Mouse (Mus musculus) heart, embryonic 10.5 days (tissue): ENCODE data around the gene Zfp367. TPM values are rescaled to one million over a fixed set of nuclear protein-coding genes. Genes with fewer than 3 reads are reported as not detected.

ENCODE experiments used
- DNase-seq: peaks from one replicate; pipeline ENCODE4 v3.0.0-alpha.2; 2017; ENCODE audit warnings: low spot score
- H3K27ac ChIP-seq: fragments of 300-500 bp; sonication (generic); 2 replicates; pipeline ENCODE4 v1.5.1; 2016; ENCODE audit warnings: mild to moderate bottlenecking
- H3K27me3 ChIP-seq: fragments of 300-500 bp; sonication (generic); 2 replicates; pipeline ENCODE4 v1.6.1; 2016; ENCODE audit warnings: mild to moderate bottlenecking; ENCODE audit not compliant: poor library complexity, insufficient read depth, severe bottlenecking
- H3K36me3 ChIP-seq: fragments of 300-500 bp; sonication (generic); 2 replicates; pipeline ENCODE4 v1.6.1; 2016; ENCODE audit warnings: mild to moderate bottlenecking, moderate library complexity
- H3K4me1 ChIP-seq: fragments of 300-500 bp; sonication (generic); 2 replicates; pipeline ENCODE4 v1.6.1; 2016; ENCODE audit warnings: mild to moderate bottlenecking
- H3K4me3 ChIP-seq: fragments of 300-500 bp; sonication (generic); 2 replicates; pipeline ENCODE4 v1.5.1; 2016; ENCODE audit warnings: mild to moderate bottlenecking, moderate library complexity
- H3K9me3 ChIP-seq: fragments of 300-500 bp; sonication (generic); 2 replicates; pipeline ENCODE4 v1.6.1; 2016; ENCODE audit warnings: mild to moderate bottlenecking, moderate library complexity
- WGBS: fragments of 180-500 bp; shearing (Covaris S2); methylation state at CpG from one replicate; pipeline ENCODE4 v1.1.7; 2016; 5-methylcytosine and 5-hydroxymethylcytosine counted together
- polyA plus RNA-seq: library from polyadenylated mRNA; unstranded; fragments of >200 nt; fragmentation: Nextera tagmentation; extraction: Ambion mirVana; gene quantifications from 2 replicates; pipeline ENCODE4 v1.2.1, GENCODE M21; 2016

Gene Zfp367
- polyA plus RNA-seq, 1 experiment from 2014 or later, result 16.8 TPM

- WGBS, result 65% methylated on average over 13 of the region's 13 CpGs
- Histone ChIP-seq H3K36me3 (peaks cover 82% of the 10 kb centered on the region), H3K4me3 (no peak overlapping the region), H3K4me1 (peaks cover 11% of the 10 kb centered on the region), H3K9me3 (no peaks in the 10 kb centered on the region), H3K27ac (peak overlapping the region; percentile 47; the same call in 1 of the 2 replicates), H3K27me3 (no peaks in the 10 kb centered on the region)
- no peak for DNase-seq
These were observed 26.0 kb upstream of the Zfp367 start for GRCm38 (mm10) chr13:64178746-64179652.

GRCm38 (mm10) chr13:64178000-64178399, 25.0 kb upstream of the Zfp367 start:
- peaks cover 11% of the 10 kb centered on the region for H3K4me1 ChIP-seq
- H3K27me3 ChIP-seq, result no peaks in the 10 kb centered on the region
- DNase-seq, result no peak
- H3K4me3 ChIP-seq, result no peak overlapping the region
- peaks cover 2% of the 10 kb centered on the region; the same call in 1 of the 2 replicates for H3K9me3 ChIP-seq
- WGBS, result 62% methylated on average over 7 of the region's 7 CpGs
- no peak overlapping the region for H3K27ac ChIP-seq
- peaks cover 83% of the 10 kb centered on the region for H3K36me3 ChIP-seq

GRCm38 (mm10) chr13:64169746-64170145, 16.7 kb upstream of the Zfp367 start:
- WGBS, result 94% methylated on average over 25 of the region's 25 CpGs

GRCm38 (mm10) chr13:64163147-64163715, 10.2 kb upstream of the Zfp367 start:
- Histone ChIP-seq H3K36me3 (peaks cover 25% of the 10 kb centered on the region), H3K27ac (no peak overlapping the region), H3K27me3 (no peaks in the 10 kb centered on the region), H3K4me3 (peak overlapping the region; percentile 81), H3K4me1 (peaks cover 17% of the 10 kb centered on the region), H3K9me3 (peaks cover 9% of the 10 kb centered on the region)
- 39% methylated on average over 13 of the region's 13 CpGs for WGBS
- no peak for DNase-seq

More at GRCm38 (mm10) chr13:64169746-64170145, 16.7 kb upstream of the Zfp367 start:
- Histone ChIP-seq H3K36me3 (peaks cover 87% of the 10 kb centered on the region), H3K27ac (no peak overlapping the region), H3K4me1 (no peaks in the 10 kb centered on the region), H3K4me3 (no peak overlapping the region), H3K27me3 (no peaks in the 10 kb centered on the region), H3K9me3 (peaks cover 51% of the 10 kb centered on the region)
- no peak for DNase-seq

- Histone ChIP-seq H3K9me3 (peaks cover 8% of the 10 kb centered on the region; the same call in 1 of the 2 replicates), H3K4me1 (peaks cover 17% of the 10 kb centered on the region), H3K36me3 (peaks cover 22% of the 10 kb centered on the region), H3K27me3 (no peaks in the 10 kb centered on the region), H3K4me3 (peak overlapping the region; percentile 81), H3K27ac (peak overlapping the region; percentile 92)
- no peak for DNase-seq
- WGBS, result 2% methylated on average over 14 of the region's 14 CpGs
These were observed 9.6 kb upstream of the Zfp367 start for GRCm38 (mm10) chr13:64162626-64163025.

GRCm38 (mm10) chr13:64161916-64162611, 9.1 kb upstream of the Zfp367 start:
- H3K36me3 ChIP-seq, result peaks cover 16% of the 10 kb centered on the region
- DNase-seq, result no peak
- peaks cover 4% of the 10 kb centered on the region; the same call in 1 of the 2 replicates for H3K9me3 ChIP-seq
- H3K4me3 ChIP-seq, result peak overlapping the region; percentile 81
- H3K27me3 ChIP-seq, result no peaks in the 10 kb centered on the region
- WGBS, result under 1% methylated on average over 71 of the region's 71 CpGs
- peaks cover 17% of the 10 kb centered on the region for H3K4me1 ChIP-seq
- H3K27ac ChIP-seq, result peak overlapping the region; percentile 92

- peaks cover 17% of the 10 kb centered on the region for H3K4me1 ChIP-seq
- no peaks in the 10 kb centered on the region for H3K27me3 ChIP-seq
- H3K9me3 ChIP-seq, result no peaks in the 10 kb centered on the region
- WGBS, result under 1% methylated on average over 31 of the region's 31 CpGs
- H3K4me3 ChIP-seq, result peak within 1 kb of the TSS; percentile 81
- DNase-seq, result peak; percentile 99
- H3K36me3 ChIP-seq, result peaks cover 11% of the 10 kb centered on the region
- H3K27ac ChIP-seq, result peak within 1 kb of the TSS; percentile 92
These were observed 8.5 kb upstream of the Zfp367 start, which contains the start of gene Habp4 for GRCm38 (mm10) chr13:64161548-64161915. TSS of gene Habp4 (plus strand) at chr13:64161824.

GRCm38 (mm10) chr13:64156966-64157365, 4.0 kb upstream of the Zfp367 start:
- peaks cover 12% of the 10 kb centered on the region for H3K4me1 ChIP-seq
- no peaks in the 10 kb centered on the region for H3K36me3 ChIP-seq
- H3K27ac ChIP-seq, result no peak overlapping the region
- no peaks in the 10 kb centered on the region for H3K27me3 ChIP-seq
- no peak overlapping the region for H3K4me3 ChIP-seq
- H3K9me3 ChIP-seq, result no peaks in the 10 kb centered on the region
- DNase-seq, result no peak

- Histone ChIP-seq H3K4me1 (peaks cover 19% of the 10 kb centered on the region), H3K27me3 (no peaks in the 10 kb centered on the region), H3K4me3 (no peak overlapping the region), H3K27ac (peak overlapping the region; percentile 96; the same call in 1 of the 2 replicates), H3K9me3 (no peaks in the 10 kb centered on the region), H3K36me3 (no peaks in the 10 kb centered on the region)
- WGBS, result 11% methylated on average over 1 of the region's 1 CpGs
- peak; percentile 83 for DNase-seq
These were observed 2.2 kb upstream of the Zfp367 start for GRCm38 (mm10) chr13:64155171-64155571.

GRCm38 (mm10) chr13:64154651-64155050, 1.6 kb upstream of the Zfp367 start:
- H3K36me3 ChIP-seq, result no peaks in the 10 kb centered on the region
- H3K4me3 ChIP-seq, result no peak overlapping the region
- peak overlapping the region; percentile 96 for H3K27ac ChIP-seq
- peaks cover 25% of the 10 kb centered on the region for H3K4me1 ChIP-seq
- H3K9me3 ChIP-seq, result no peaks in the 10 kb centered on the region
- WGBS, result 54% methylated on average over 2 of the region's 2 CpGs
- DNase-seq, result no peak
- H3K27me3 ChIP-seq, result no peaks in the 10 kb centered on the region

GRCm38 (mm10) chr13:64153751-64154267, 807 bp upstream of the Zfp367 start:
- 1% methylated on average over 17 of the region's 18 CpGs for WGBS
- Histone ChIP-seq H3K27me3 (no peaks in the 10 kb centered on the region), H3K9me3 (no peaks in the 10 kb centered on the region), H3K4me1 (peaks cover 30% of the 10 kb centered on the region), H3K4me3 (peak overlapping the region; percentile 92), H3K27ac (peak overlapping the region; percentile 96), H3K36me3 (no peaks in the 10 kb centered on the region)
- peak; percentile 87 for DNase-seq

GRCm38 (mm10) chr13:64152671-64153082, 325 bp downstream of the Zfp367 start:
- H3K9me3 ChIP-seq, result no peaks in the 10 kb centered on the region
- peak overlapping the region; percentile 96 for H3K27ac ChIP-seq
- H3K4me1 ChIP-seq, result peaks cover 30% of the 10 kb centered on the region
- peak overlapping the region; percentile 92 for H3K4me3 ChIP-seq
- H3K36me3 ChIP-seq, result no peaks in the 10 kb centered on the region
- peak; percentile 79 for DNase-seq
- under 1% methylated on average over 60 of the region's 61 CpGs for WGBS
- no peaks in the 10 kb centered on the region for H3K27me3 ChIP-seq
